Mouse (Mus musculus) kidney, adult 11 months (tissue): ENCODE results near the gene Btg3.

ENCODE experiments used
- DNase-seq: peaks from one replicate; pipeline ENCODE4 v3.0.0; 2022

Gene Btg3

GRCm38 (mm10) chr16:78295601-78296000, 81.4 kb downstream of the Btg3 start:
- no peak for DNase-seq

GRCm38 (mm10) chr16:78294606-78295275, 82.3 kb downstream of the Btg3 start:
- DNase-seq, result no peak

GRCm38 (mm10) chr16:78294051-78294450, 82.9 kb downstream of the Btg3 start:
- DNase-seq, result no peak

- DNase-seq, result no peak
Observed at GRCm38 (mm10) chr16:78283231-78283630, 93.8 kb downstream of the Btg3 start.
